Mouse (Mus musculus): ENCODE results near the gene Castor2. TPM values are rescaled to one million over a fixed set of nuclear protein-coding genes. Genes with fewer than 3 reads are reported as not detected.

The Castor2 gene
- polyA plus RNA-seq (2015; fragmentation: Nextera tagmentation; extraction: Ambion mirVana), result 5.5 and 5.9 TPM in 2 replicates

- no peaks in the 10 kb centered on the region for H3K27me3 ChIP-seq (ENCODE audit: control insufficient read depth, insufficient read depth, low read length)
- H3K4me1 ChIP-seq (ENCODE audit: control insufficient read depth, insufficient read depth, low read length), result peaks cover 23% of the 10 kb centered on the region
- peak within 1 kb of the TSS; percentile 71 for H3K27ac ChIP-seq (ENCODE audit: low read length)
- peak within 1 kb of the TSS; percentile 65 for H3K4me3 ChIP-seq (ENCODE audit: low read length)
- H3K9ac ChIP-seq (ENCODE audit: low read length), result peak within 1 kb of the TSS; percentile 77
- no peaks in the 10 kb centered on the region for H3K36me3 ChIP-seq (ENCODE audit: control insufficient read depth, insufficient read depth)
- WGBS, result under 1% methylated on average over 54 of the region's 58 CpGs
- ATAC-seq (replicated peaks; ENCODE audit: extremely low read depth, insufficient read depth, low FRiP score), result peak; percentile 93
- H3K4me2 ChIP-seq (ENCODE audit: low read depth, low read length), result peak within 1 kb of the TSS; percentile 73
- 0 out of 2 replicates have a peak, but pooled peaks cover 3% of the 10 kb centered on the region for H3K9me3 ChIP-seq (replicated peaks; ENCODE audit: control insufficient read depth, low read length)
These were observed at the start of gene Castor2 for GRCm38 (mm10) chr5:134099496-134100211. Castor2 (plus strand) TSS chr5:134099711.

GRCm38 (mm10) chr5:134050711-134051110 lies 48.8 kb upstream of the Castor2 start:
- Histone ChIP-seq H3K9me3 (replicated peaks; ENCODE audit: control insufficient read depth, low read length) (peaks cover 7% of the 10 kb centered on the region), H3K4me1 (ENCODE audit: control insufficient read depth, insufficient read depth, low read length) (no peaks in the 10 kb centered on the region), H3K4me3 (ENCODE audit: low read length) (no peak overlapping the region), H3K27me3 (ENCODE audit: control insufficient read depth, insufficient read depth, low read length) (no peaks in the 10 kb centered on the region), H3K27ac (ENCODE audit: low read length) (no peak overlapping the region), H3K4me2 (ENCODE audit: low read depth, low read length) (no peak overlapping the region), H3K36me3 (ENCODE audit: control insufficient read depth, insufficient read depth) (no peaks in the 10 kb centered on the region), H3K9ac (ENCODE audit: low read length) (no peak overlapping the region)
- WGBS, result 31% methylated on average over 10 of the region's 10 CpGs
- ATAC-seq (replicated peaks; ENCODE audit: extremely low read depth, insufficient read depth, low FRiP score), result no peak

GRCm38 (mm10) chr5:134052614-134053013 lies 46.9 kb upstream of the Castor2 start:
- ATAC-seq (replicated peaks; ENCODE audit: extremely low read depth, insufficient read depth, low FRiP score), result no peak
- Histone ChIP-seq H3K9me3 (replicated peaks; ENCODE audit: control insufficient read depth, low read length) (no peaks in the 10 kb centered on the region), H3K27me3 (ENCODE audit: control insufficient read depth, insufficient read depth, low read length) (no peaks in the 10 kb centered on the region), H3K4me2 (ENCODE audit: low read depth, low read length) (no peak overlapping the region), H3K4me3 (ENCODE audit: low read length) (no peak overlapping the region), H3K27ac (ENCODE audit: low read length) (no peak overlapping the region), H3K9ac (ENCODE audit: low read length) (no peak overlapping the region), H3K36me3 (ENCODE audit: control insufficient read depth, insufficient read depth) (no peaks in the 10 kb centered on the region), H3K4me1 (ENCODE audit: control insufficient read depth, insufficient read depth, low read length) (no peaks in the 10 kb centered on the region)
- 87% methylated on average over 4 of the region's 4 CpGs for WGBS

GRCm38 (mm10) chr5:134054496-134054895 lies 45.0 kb upstream of the Castor2 start:
- no peak for ATAC-seq (replicated peaks; ENCODE audit: extremely low read depth, insufficient read depth, low FRiP score)
- Histone ChIP-seq H3K4me3 (ENCODE audit: low read length) (no peak overlapping the region), H3K9ac (ENCODE audit: low read length) (no peak overlapping the region), H3K36me3 (ENCODE audit: control insufficient read depth, insufficient read depth) (no peaks in the 10 kb centered on the region), H3K27me3 (ENCODE audit: control insufficient read depth, insufficient read depth, low read length) (no peaks in the 10 kb centered on the region), H3K4me1 (ENCODE audit: control insufficient read depth, insufficient read depth, low read length) (0 out of 2 replicates have a peak, but pooled peaks cover 2% of the 10 kb centered on the region), H3K27ac (ENCODE audit: low read length) (no peak overlapping the region), H3K9me3 (replicated peaks; ENCODE audit: control insufficient read depth, low read length) (no peaks in the 10 kb centered on the region), H3K4me2 (ENCODE audit: low read depth, low read length) (no peak overlapping the region)
- WGBS, result 81% methylated on average over 4 of the region's 4 CpGs

GRCm38 (mm10) chr5:134058793-134059352 lies 40.6 kb upstream of the Castor2 start:
- Histone ChIP-seq H3K4me1 (ENCODE audit: control insufficient read depth, insufficient read depth, low read length) (0 out of 2 replicates have a peak, but pooled peaks cover 2% of the 10 kb centered on the region), H3K4me3 (ENCODE audit: low read length) (no peak overlapping the region), H3K36me3 (ENCODE audit: control insufficient read depth, insufficient read depth) (no peaks in the 10 kb centered on the region), H3K9me3 (replicated peaks; ENCODE audit: control insufficient read depth, low read length) (no peaks in the 10 kb centered on the region), H3K27me3 (ENCODE audit: control insufficient read depth, insufficient read depth, low read length) (peaks cover 11% of the 10 kb centered on the region), H3K4me2 (ENCODE audit: low read depth, low read length) (no peak overlapping the region), H3K27ac (ENCODE audit: low read length) (no peak overlapping the region), H3K9ac (ENCODE audit: low read length) (no peak overlapping the region)
- 42% methylated on average over 13 of the region's 13 CpGs for WGBS
- ATAC-seq (replicated peaks; ENCODE audit: extremely low read depth, insufficient read depth, low FRiP score), result no peak

GRCm38 (mm10) chr5:134063362-134064064 lies 36.0 kb upstream of the Castor2 start:
- H3K9ac ChIP-seq (ENCODE audit: low read length), result no peak overlapping the region
- H3K27me3 ChIP-seq (ENCODE audit: control insufficient read depth, insufficient read depth, low read length), result peaks cover 14% of the 10 kb centered on the region
- H3K4me3 ChIP-seq (ENCODE audit: low read length), result no peak overlapping the region
- 38% methylated on average over 15 of the region's 15 CpGs for WGBS
- 0 out of 2 replicates have a peak, but pooled peaks cover 2% of the 10 kb centered on the region for H3K4me1 ChIP-seq (ENCODE audit: control insufficient read depth, insufficient read depth, low read length)
- no peaks in the 10 kb centered on the region for H3K9me3 ChIP-seq (replicated peaks; ENCODE audit: control insufficient read depth, low read length)
- ATAC-seq (replicated peaks; ENCODE audit: extremely low read depth, insufficient read depth, low FRiP score), result no peak
- no peak overlapping the region for H3K27ac ChIP-seq (ENCODE audit: low read length)
- no peaks in the 10 kb centered on the region for H3K36me3 ChIP-seq (ENCODE audit: control insufficient read depth, insufficient read depth)
- H3K4me2 ChIP-seq (ENCODE audit: low read depth, low read length), result no peak overlapping the region

- no peak overlapping the region for H3K9ac ChIP-seq (ENCODE audit: low read length)
- peaks cover 14% of the 10 kb centered on the region for H3K27me3 ChIP-seq (ENCODE audit: control insufficient read depth, insufficient read depth, low read length)
- H3K4me3 ChIP-seq (ENCODE audit: low read length), result no peak overlapping the region
- H3K4me1 ChIP-seq (ENCODE audit: control insufficient read depth, insufficient read depth, low read length), result no peaks in the 10 kb centered on the region
- no peaks in the 10 kb centered on the region for H3K36me3 ChIP-seq (ENCODE audit: control insufficient read depth, insufficient read depth)
- H3K27ac ChIP-seq (ENCODE audit: low read length), result no peak overlapping the region
- H3K9me3 ChIP-seq (replicated peaks; ENCODE audit: control insufficient read depth, low read length), result peaks cover 11% of the 10 kb centered on the region
- 28% methylated on average over 3 of the region's 3 CpGs for WGBS
- H3K4me2 ChIP-seq (ENCODE audit: low read depth, low read length), result no peak overlapping the region
- ATAC-seq (replicated peaks; ENCODE audit: extremely low read depth, insufficient read depth, low FRiP score), result no peak
These were observed 33.2 kb upstream of the Castor2 start for GRCm38 (mm10) chr5:134066261-134066660.

- H3K4me1 ChIP-seq (ENCODE audit: control insufficient read depth, insufficient read depth, low read length), result no peaks in the 10 kb centered on the region
- H3K9ac ChIP-seq (ENCODE audit: low read length), result no peak overlapping the region
- no peaks in the 10 kb centered on the region for H3K36me3 ChIP-seq (ENCODE audit: control insufficient read depth, insufficient read depth)
- WGBS, result 17% methylated on average over 1 of the region's 1 CpGs
- H3K9me3 ChIP-seq (replicated peaks; ENCODE audit: control insufficient read depth, low read length), result peaks cover 11% of the 10 kb centered on the region
- ATAC-seq (replicated peaks; ENCODE audit: extremely low read depth, insufficient read depth, low FRiP score), result no peak
- no peak overlapping the region for H3K27ac ChIP-seq (ENCODE audit: low read length)
- no peak overlapping the region for H3K4me2 ChIP-seq (ENCODE audit: low read depth, low read length)
- H3K27me3 ChIP-seq (ENCODE audit: control insufficient read depth, insufficient read depth, low read length), result peaks cover 3% of the 10 kb centered on the region; the same call in 1 of the 2 replicates
- no peak overlapping the region for H3K4me3 ChIP-seq (ENCODE audit: low read length)
These were observed 31.6 kb upstream of the Castor2 start for GRCm38 (mm10) chr5:134067924-134068323.

Measured in heart, embryonic 16.5 days (tissue).